Mouse (Mus musculus): ENCODE data around the gene Notch2.

GRCm38 (mm10) chr3:97976706-97977105, 36.6 kb upstream of the Notch2 start:
- TF ChIP-seq CTCF (IDR thresholded peaks at IDR 0.05; ENCODE audit: low read depth) (no peak), EP300 (optimal IDR thresholded peaks at IDR 0.05) (no peak)

Measured in stomach, postnatal 0 days (tissue).